Mouse (Mus musculus): ENCODE measurements around the gene L3hypdh. TPM values are rescaled to one million over a fixed set of nuclear protein-coding genes. Genes with fewer than 3 reads are reported as not detected.

Gene L3hypdh
- total and polyA plus RNA-seq, 3 experiments = 0.12 TPM; not detected in 2

DNA sequence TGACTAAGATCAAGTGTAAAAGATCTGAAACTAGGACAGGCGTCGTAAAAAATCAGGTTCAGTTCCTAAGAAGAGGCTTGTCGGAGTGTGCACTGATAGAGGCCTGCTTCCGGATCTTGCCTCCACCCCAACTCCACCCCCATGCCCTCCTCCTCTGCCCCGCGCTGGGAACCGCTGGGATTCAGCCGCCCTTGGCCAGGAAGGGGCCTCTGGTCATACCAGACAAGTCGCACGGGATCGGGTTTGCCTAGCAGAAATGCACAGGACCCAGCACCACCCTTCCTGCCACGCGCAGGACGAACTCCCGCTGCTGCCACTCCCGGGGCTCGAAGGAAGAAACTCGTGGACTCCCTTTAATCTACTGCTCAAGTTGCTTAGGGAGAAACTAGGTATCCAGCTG lies 2.9 kb downstream of the L3hypdh start:
- no peak for TF ChIP-seq RAD21 (IDR thresholded peaks at IDR 0.05; ENCODE audit: low read depth, low read length)
- TF ChIP-seq USF1 (IDR thresholded peaks at IDR 0.05; ENCODE audit: low read depth, low read length) = no peak
- TF ChIP-seq ZC3H11A (IDR thresholded peaks at IDR 0.05; ENCODE audit: low read depth, low read length) = no peak
- no peak overlapping the region for H3K27ac ChIP-seq (ENCODE audit: insufficient read depth, low read depth)
- H3K4me3 ChIP-seq (replicated peaks in 1 of 3; ENCODE audit: low read depth in 2 of 3, low read length in 2 of 3, poor library complexity in 1 of 3) = no peak overlapping the region
- no peaks in the 10 kb centered on the region for H3K27me3 ChIP-seq (replicated peaks)
- no peak overlapping the region for H3K4me2 ChIP-seq (ENCODE audit: insufficient read depth, low read depth, poor library complexity, severe bottlenecking)
- no peak overlapping the region for H3K9ac ChIP-seq (ENCODE audit: insufficient read depth, low read depth)
- peaks cover 4 to 13% of the 10 kb centered on the region in 2 experiments; a peak in 3 of 4 replicates for H3K4me1 ChIP-seq (ENCODE audit: control insufficient read depth in 1 of 2, insufficient read depth in 2 of 2)
- H3K36me3 ChIP-seq (replicated peaks in 1 of 2; ENCODE audit: control insufficient read depth in 1 of 2, insufficient read depth in 1 of 2, low read length in 1 of 2) = no peaks in the 10 kb centered on the region
- DNase-seq (ENCODE audit: extremely low read depth) = no peak
- dilution Hi-C loops (cut with MboI; ENCODE audit: extremely low pct_ligation_motif_present, extremely low pct_unique_long_range_greater_than_20kb, low sequenced_read_pairs) = no loop called here
- H3K9me3 ChIP-seq (replicated peaks; ENCODE audit: low read length) = no peaks in the 10 kb centered on the region
- no peaks in the 10 kb centered on the region for H3K79me2 ChIP-seq (replicated peaks; ENCODE audit: control insufficient read depth, extremely low read depth, insufficient read depth, poor library complexity, severe bottlenecking)
- in situ Hi-C loops (cut with MboI; ENCODE audit: low pct_ligation_motif_present, low pct_unique_long_range_greater_than_20kb, low sequenced_read_pairs) = no loop called here

- Histone ChIP-seq H3K36me3 (replicated peaks in 1 of 2; ENCODE audit: control insufficient read depth in 1 of 2, insufficient read depth in 1 of 2, low read length in 1 of 2) (no peaks in the 10 kb centered on the region), H3K27ac (ENCODE audit: insufficient read depth, low read depth) (no peak overlapping the region), H3K27me3 (replicated peaks) (no peaks in the 10 kb centered on the region), H3K9ac (ENCODE audit: insufficient read depth, low read depth) (no peak overlapping the region), H3K4me3 (replicated peaks in 1 of 3; ENCODE audit: low read depth in 2 of 3, low read length in 2 of 3, poor library complexity in 1 of 3) (no peak overlapping the region), H3K79me2 (replicated peaks; ENCODE audit: control insufficient read depth, extremely low read depth, insufficient read depth, poor library complexity, severe bottlenecking) (no peaks in the 10 kb centered on the region), H3K9me3 (replicated peaks; ENCODE audit: low read length) (no peaks in the 10 kb centered on the region), H3K4me1 (ENCODE audit: control insufficient read depth in 1 of 2, insufficient read depth in 2 of 2) (peaks cover 4 to 10% of the 10 kb centered on the region in 2 experiments; a peak in 3 of 4 replicates), H3K4me2 (ENCODE audit: insufficient read depth, low read depth, poor library complexity, severe bottlenecking) (no peak overlapping the region)
- DNase-seq (ENCODE audit: extremely low read depth) = no peak
- in situ Hi-C loops (cut with MboI; ENCODE audit: low pct_ligation_motif_present, low pct_unique_long_range_greater_than_20kb, low sequenced_read_pairs) (no loop called here), dilution Hi-C loops (cut with MboI; ENCODE audit: extremely low pct_ligation_motif_present, extremely low pct_unique_long_range_greater_than_20kb, low sequenced_read_pairs) (no loop called here)
- no peak for TF ChIP-seq IRF4 (IDR thresholded peaks at IDR 0.05; ENCODE audit: low read depth, low read length)
- no peak for TF ChIP-seq MAX (IDR thresholded peaks at IDR 0.05; ENCODE audit: low read length)
- TF ChIP-seq UBTF (IDR thresholded peaks at IDR 0.05; ENCODE audit: low read depth, low read length) = no peak
- no peak for TF ChIP-seq POLR2A (IDR thresholded peaks at IDR 0.05; ENCODE audit: low read depth, low read length)
- no peak for TF ChIP-seq E2F4 (IDR thresholded peaks at IDR 0.05; ENCODE audit: insufficient replicate concordance, low read depth, low read length)
- no peak for TF ChIP-seq MYC (IDR thresholded peaks at IDR 0.05; ENCODE audit: low read depth, low read length)
- no peak for TF ChIP-seq SMC3 (IDR thresholded peaks at IDR 0.05; ENCODE audit: low read depth, low read length)
- no peak for TF ChIP-seq MEF2A (IDR thresholded peaks at IDR 0.05; ENCODE audit: borderline replicate concordance, low read depth, low read length)
- no peak for TF ChIP-seq NELFE (IDR thresholded peaks at IDR 0.05; ENCODE audit: low read depth, low read length)
- TF ChIP-seq ZKSCAN1 (IDR thresholded peaks at IDR 0.05; ENCODE audit: borderline replicate concordance, low read depth, low read length) = no peak
- no peak for TF ChIP-seq BHLHE40 (IDR thresholded peaks at IDR 0.05; ENCODE audit: low read depth, low read length)
- no peak for TF ChIP-seq MXI1 (IDR thresholded peaks at IDR 0.05; ENCODE audit: low read depth, low read length)
- TF ChIP-seq RAD21 (IDR thresholded peaks at IDR 0.05; ENCODE audit: low read depth, low read length) = no peak
- no peak for TF ChIP-seq KAT2A (IDR thresholded peaks at IDR 0.05; ENCODE audit: insufficient replicate concordance, low read length)
- no peak for TF ChIP-seq HCFC1 (IDR thresholded peaks at IDR 0.05; ENCODE audit: low read depth, low read length)
- TF ChIP-seq GABPA (IDR thresholded peaks at IDR 0.05; ENCODE audit: insufficient replicate concordance, low read depth, low read length) = no peak
Observed at GRCm38 (mm10) chr12:72081961-72082360, 3.3 kb downstream of the L3hypdh start.
